Mouse (Mus musculus) stomach, postnatal 0 days (tissue): Measurements from ENCODE around the gene Rnf141. TPM values are rescaled to one million over a fixed set of nuclear protein-coding genes. Genes with fewer than 3 reads are reported as not detected.
A peak's percentile ranks its signal among the peaks of the same experiment; 100 is the strongest.

Source experiments
- ATAC-seq: fragments of 200-750 bp; cut with Nextera tagmentation; 2 replicates; pipeline ENCODE4 v1.8.0; 2017; ENCODE audit not compliant: low FRiP score, low TSS enrichment
- DNase-seq: peaks from one replicate; pipeline ENCODE4 v3.0.0-alpha.2; 2016; ENCODE audit warnings: low spot score
- H3K27ac ChIP-seq: fragments of 300-500 bp; sonication (generic); replicated peaks from 2 replicates; pipeline ENCODE4 v1.5.1; 2014; ENCODE audit warnings: mild to moderate bottlenecking, control low read depth
- H3K27me3 ChIP-seq: fragments of 300-500 bp; sonication (generic); 2 replicates; pipeline ENCODE4 v1.6.1; 2014; ENCODE audit warnings: low read length; ENCODE audit not compliant: control insufficient read depth, insufficient read depth
- H3K36me3 ChIP-seq: fragments of 300-500 bp; sonication (generic); 2 replicates; pipeline ENCODE4 v1.6.1; 2014; ENCODE audit warnings: low read length, mixed read lengths; ENCODE audit not compliant: control insufficient read depth, insufficient read depth
- H3K4me1 ChIP-seq: fragments of 300-500 bp; sonication (generic); replicated peaks from 2 replicates; pipeline ENCODE4 v1.6.1; 2014; ENCODE audit warnings: antibody characterized with exemption; ENCODE audit not compliant: control insufficient read depth, insufficient read depth
- H3K4me2 ChIP-seq: fragments of 300-500 bp; sonication (generic); replicated peaks from 2 replicates; pipeline ENCODE4 v1.6.1; 2014; ENCODE audit warnings: low read depth, mild to moderate bottlenecking, control low read depth, moderate library complexity
- H3K4me3 ChIP-seq: fragments of 300-500 bp; sonication (generic); 2 replicates; pipeline ENCODE4 v1.5.1; 2014; ENCODE audit warnings: low read depth, low read length, control low read depth
- H3K9ac ChIP-seq: fragments of 300-500 bp; sonication (generic); 2 replicates; pipeline ENCODE4 v1.6.1; 2014; ENCODE audit warnings: mild to moderate bottlenecking, low read length, control low read depth, mixed read lengths
- H3K9me3 ChIP-seq: fragments of 300-500 bp; sonication (generic); 2 replicates; pipeline ENCODE4 v1.6.1; 2016; ENCODE audit warnings: low read length; ENCODE audit not compliant: control insufficient read depth
- CTCF ChIP-seq: IDR thresholded peaks from 2 replicates; pipeline ENCODE4 v1.5.1; 2016; ENCODE audit warnings: antibody characterized with exemption, low read depth, mild to moderate bottlenecking, moderate library complexity
- EP300 ChIP-seq: optimal IDR thresholded peaks from 2 replicates; pipeline ENCODE3; 2016; ENCODE audit warnings: antibody characterized with exemption
- WGBS: fragments of 180-500 bp; shearing (Covaris S2); extraction: QIAGEN DNeasy Blood & Tissue Kit; methylation state at CpG from one replicate; pipeline ENCODE4 v1.1.7; 2014; 5-methylcytosine and 5-hydroxymethylcytosine counted together
- polyA plus RNA-seq: library from polyadenylated mRNA; unstranded; fragments of >200 nt; fragmentation: Nextera tagmentation; extraction: Ambion mirVana; gene quantifications from 2 replicates; pipeline ENCODE4 v1.2.1, GENCODE M21; 2015

The Rnf141 gene
- polyA plus RNA-seq, 1 experiment from 2014 or later, result 24.0 TPM

GRCm38 (mm10) chr7:110868807-110869206 lies 24.6 kb upstream of the Rnf141 start:
- Histone ChIP-seq H3K4me1 (no peaks in the 10 kb centered on the region), H3K27ac (no peak overlapping the region), H3K9ac (no peak overlapping the region), H3K27me3 (no peaks in the 10 kb centered on the region), H3K4me2 (no peak overlapping the region), H3K4me3 (no peak overlapping the region), H3K9me3 (no peaks in the 10 kb centered on the region), H3K36me3 (no peaks in the 10 kb centered on the region)
- no peak for ATAC-seq
- no peak for TF ChIP-seq EP300
- TF ChIP-seq CTCF, result no peak
- WGBS, result 75% methylated on average over 5 of the region's 5 CpGs
- no peak for DNase-seq

- DNase-seq, result no peak
- Histone ChIP-seq H3K36me3 (no peaks in the 10 kb centered on the region), H3K9me3 (no peaks in the 10 kb centered on the region), H3K4me2 (no peak overlapping the region), H3K9ac (no peak overlapping the region), H3K27ac (no peak overlapping the region), H3K4me3 (no peak overlapping the region), H3K27me3 (no peaks in the 10 kb centered on the region), H3K4me1 (no peaks in the 10 kb centered on the region)
- TF ChIP-seq CTCF (no peak), EP300 (no peak)
- ATAC-seq, result no peak
- WGBS, result 88% methylated on average over 6 of the region's 6 CpGs
Observed at GRCm38 (mm10) chr7:110867116-110867515, 22.9 kb upstream of the Rnf141 start.

GRCm38 (mm10) chr7:110866021-110866420 lies 21.8 kb upstream of the Rnf141 start:
- 59% methylated on average over 3 of the region's 3 CpGs for WGBS

GRCm38 (mm10) chr7:110865570-110865969 lies 21.3 kb upstream of the Rnf141 start:
- H3K27me3 ChIP-seq, result no peaks in the 10 kb centered on the region
- H3K27ac ChIP-seq, result no peak overlapping the region
- TF ChIP-seq CTCF, result no peak
- TF ChIP-seq EP300, result no peak
- ATAC-seq (no peak), DNase-seq (no peak)
- 43% methylated on average over 6 of the region's 6 CpGs for WGBS
- H3K4me1 ChIP-seq, result no peaks in the 10 kb centered on the region
- no peak overlapping the region for H3K4me3 ChIP-seq
- H3K4me2 ChIP-seq, result no peak overlapping the region
- H3K9me3 ChIP-seq, result no peaks in the 10 kb centered on the region
- no peaks in the 10 kb centered on the region for H3K36me3 ChIP-seq
- no peak overlapping the region for H3K9ac ChIP-seq

More at GRCm38 (mm10) chr7:110866021-110866420, 21.8 kb upstream of the Rnf141 start:
- Histone ChIP-seq H3K9me3 (no peaks in the 10 kb centered on the region), H3K9ac (no peak overlapping the region), H3K27me3 (no peaks in the 10 kb centered on the region), H3K4me1 (no peaks in the 10 kb centered on the region), H3K36me3 (no peaks in the 10 kb centered on the region), H3K27ac (no peak overlapping the region), H3K4me2 (no peak overlapping the region), H3K4me3 (no peak overlapping the region)
- peak; percentile 62 for ATAC-seq
- TF ChIP-seq EP300 (no peak), CTCF (no peak)
- no peak for DNase-seq

GRCm38 (mm10) chr7:110865038-110865437 lies 20.8 kb upstream of the Rnf141 start:
- H3K27ac ChIP-seq, result 0 out of 2 replicates have a peak overlapping the region, but pooled peaks have one; percentile 13
- WGBS, result 28% methylated on average over 10 of the region's 10 CpGs
- no peaks in the 10 kb centered on the region for H3K36me3 ChIP-seq
- no peaks in the 10 kb centered on the region for H3K4me1 ChIP-seq
- no peak overlapping the region for H3K4me3 ChIP-seq
- H3K27me3 ChIP-seq, result no peaks in the 10 kb centered on the region
- DNase-seq, result no peak
- H3K4me2 ChIP-seq, result no peak overlapping the region
- H3K9ac ChIP-seq, result no peak overlapping the region
- ATAC-seq, result no peak
- no peaks in the 10 kb centered on the region for H3K9me3 ChIP-seq
- TF ChIP-seq EP300, result no peak
- TF ChIP-seq CTCF, result no peak

- Histone ChIP-seq H3K9ac (no peak within 1 kb of the TSS), H3K4me1 (no peaks in the 10 kb centered on the region; the same call in 1 of the 2 replicates), H3K9me3 (no peaks in the 10 kb centered on the region), H3K27ac (no peak within 1 kb of the TSS), H3K4me3 (no peak within 1 kb of the TSS), H3K36me3 (no peaks in the 10 kb centered on the region), H3K4me2 (no peak within 1 kb of the TSS), H3K27me3 (no peaks in the 10 kb centered on the region)
- TF ChIP-seq CTCF (no peak), EP300 (no peak)
- DNase-seq (no peak), ATAC-seq (no peak)
- WGBS, result 64% methylated on average over 12 of the region's 12 CpGs
Observed at GRCm38 (mm10) chr7:110862751-110863289, 18.6 kb upstream of the Rnf141 start, which contains the start of gene Lyve1. Lyve1 (minus strand) TSS chr7:110863239.
